Mouse (Mus musculus): ENCODE data around the gene Psmf1. TPM values are rescaled to one million over a fixed set of nuclear protein-coding genes. Genes with fewer than 3 reads are reported as not detected.
A peak's percentile ranks its signal among the peaks of the same experiment; 100 is the strongest.

Psmf1 gene
- polyA plus RNA-seq, 1 experiment from 2014 or later, result 60.5 TPM

DNA sequence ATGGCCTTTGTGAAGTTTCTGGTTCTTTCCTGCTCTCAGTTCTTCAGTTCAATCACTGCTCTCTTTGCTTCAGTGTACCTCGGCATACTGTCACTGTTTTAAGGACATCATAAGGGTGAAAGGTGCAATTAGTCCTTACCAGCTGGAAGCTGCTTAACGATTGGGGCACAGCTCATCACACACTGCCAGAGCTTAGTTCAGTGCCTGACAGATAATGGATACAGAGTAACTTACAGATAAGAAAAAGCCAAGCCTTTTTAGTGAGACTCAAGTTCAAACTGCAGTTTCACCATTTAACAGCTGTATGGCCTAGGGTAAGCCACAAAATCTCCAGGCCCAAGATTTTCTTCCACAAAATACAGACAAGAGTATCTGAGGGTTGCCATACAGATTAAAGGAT, 19.9 kb downstream of the Psmf1 start:
- Histone ChIP-seq H3K9ac (replicated peaks) (no peak overlapping the region), H3K27ac (replicated peaks) (no peak overlapping the region), H3K36me3 (peaks cover 83% of the 10 kb centered on the region), H3K9me3 (replicated peaks) (no peaks in the 10 kb centered on the region), H3K4me1 (no peaks in the 10 kb centered on the region), H3K27me3 (replicated peaks) (no peaks in the 10 kb centered on the region), H3K4me3 (replicated peaks) (no peak overlapping the region), H3K4me2 (no peak overlapping the region)
- ATAC-seq (ENCODE audit: low FRiP score), result no peak
- WGBS, result 90% methylated on average over 2 of the region's 2 CpGs

DNA sequence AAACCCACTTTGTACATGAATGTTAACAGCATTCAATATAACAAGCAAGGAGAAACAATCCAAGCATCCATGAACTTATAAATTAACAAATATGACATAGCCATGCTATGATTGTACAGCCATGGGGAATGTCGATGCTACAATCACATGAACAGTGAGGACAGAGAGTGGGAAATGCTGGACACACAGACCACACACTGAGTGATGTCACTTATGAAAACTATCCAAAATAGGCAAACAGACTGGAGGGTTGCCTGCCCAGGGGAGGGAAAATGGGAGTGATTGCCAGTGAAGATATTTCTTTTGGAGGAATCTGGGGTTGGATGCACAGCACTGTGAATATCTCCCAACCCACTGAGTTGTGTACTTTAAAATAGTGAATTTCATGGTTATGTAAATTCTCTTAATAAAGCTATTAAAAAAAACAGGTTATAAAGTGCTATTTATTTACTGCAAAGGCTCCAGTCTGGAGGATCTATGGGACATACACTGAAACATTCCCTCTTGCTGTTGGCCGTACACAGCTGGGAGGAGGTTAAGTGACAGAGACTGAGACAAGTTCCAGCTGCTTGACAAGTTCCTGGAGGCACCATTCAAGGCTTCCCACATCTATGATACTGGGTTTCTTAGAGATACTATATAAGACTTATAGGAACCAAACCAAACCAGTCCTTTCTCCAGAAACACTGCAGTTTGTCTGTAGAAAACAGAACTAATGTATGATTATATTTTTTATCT, 27.5 kb downstream of the Psmf1 start:
- Histone ChIP-seq H3K36me3 (peaks cover 60% of the 10 kb centered on the region), H3K27ac (replicated peaks) (no peak overlapping the region), H3K4me2 (no peak overlapping the region), H3K4me1 (no peaks in the 10 kb centered on the region), H3K9ac (replicated peaks) (no peak overlapping the region), H3K4me3 (replicated peaks) (no peak overlapping the region), H3K9me3 (replicated peaks) (no peaks in the 10 kb centered on the region), H3K27me3 (replicated peaks) (no peaks in the 10 kb centered on the region)
- 93% methylated on average over 2 of the region's 2 CpGs for WGBS
- no peak for ATAC-seq (ENCODE audit: low FRiP score)

DNA sequence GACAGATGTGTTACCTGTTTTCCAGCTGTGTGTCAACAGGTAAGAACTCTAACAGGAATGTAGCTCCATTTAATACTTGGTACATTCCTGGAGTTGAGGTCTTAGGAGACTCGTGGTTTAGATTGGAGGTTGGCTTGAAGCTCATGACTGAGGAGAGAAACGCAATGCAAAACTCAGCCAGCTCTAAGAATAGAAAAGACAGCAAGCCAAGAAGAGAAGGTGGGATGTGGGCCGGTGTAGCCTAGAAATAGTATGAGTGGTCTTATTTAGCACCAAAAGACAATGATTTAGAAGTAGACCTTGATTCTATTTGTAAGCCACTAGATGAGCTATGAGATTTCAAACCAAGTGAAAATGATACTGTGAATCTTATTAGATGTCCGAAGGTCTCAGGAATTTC, 28.5 kb downstream of the Psmf1 start:
- no peak overlapping the region for H3K4me2 ChIP-seq
- WGBS, result 96% methylated on average over 4 of the region's 4 CpGs
- H3K4me1 ChIP-seq, result no peaks in the 10 kb centered on the region
- no peak for ATAC-seq (ENCODE audit: low FRiP score)
- H3K27ac ChIP-seq (replicated peaks), result no peak overlapping the region
- no peaks in the 10 kb centered on the region for H3K27me3 ChIP-seq (replicated peaks)
- H3K9ac ChIP-seq (replicated peaks), result no peak overlapping the region
- H3K4me3 ChIP-seq (replicated peaks), result no peak overlapping the region
- H3K36me3 ChIP-seq, result peaks cover 60% of the 10 kb centered on the region
- no peaks in the 10 kb centered on the region for H3K9me3 ChIP-seq (replicated peaks)

DNA sequence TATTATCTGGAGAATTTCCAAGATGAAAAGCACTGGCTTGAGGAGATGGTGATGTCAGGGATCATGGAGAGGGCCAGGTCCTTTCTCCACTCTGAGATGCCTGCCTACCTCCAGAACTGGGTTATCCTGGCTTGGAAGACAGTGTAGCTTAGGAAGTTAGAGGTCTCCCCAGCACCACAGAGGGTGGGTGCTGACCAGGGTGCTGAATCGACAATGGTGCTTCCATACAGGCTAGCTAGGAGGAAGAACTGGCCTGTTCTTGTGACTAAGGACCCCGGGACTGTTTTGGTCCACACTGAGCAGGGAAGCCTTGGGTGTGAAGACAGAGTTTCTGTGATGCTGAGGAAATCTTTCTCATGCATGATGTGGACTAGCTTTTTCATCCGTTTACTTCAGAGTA, 31.3 kb downstream of the Psmf1 start:
- H3K4me1 ChIP-seq, result no peaks in the 10 kb centered on the region
- peaks cover 36% of the 10 kb centered on the region for H3K36me3 ChIP-seq
- no peak overlapping the region for H3K27ac ChIP-seq (replicated peaks)
- H3K4me3 ChIP-seq (replicated peaks), result no peak overlapping the region
- no peaks in the 10 kb centered on the region for H3K27me3 ChIP-seq (replicated peaks)
- no peaks in the 10 kb centered on the region for H3K9me3 ChIP-seq (replicated peaks)
- H3K9ac ChIP-seq (replicated peaks), result no peak overlapping the region
- no peak overlapping the region for H3K4me2 ChIP-seq
- ATAC-seq (ENCODE audit: low FRiP score), result no peak
- 43% methylated on average over 3 of the region's 3 CpGs for WGBS

DNA sequence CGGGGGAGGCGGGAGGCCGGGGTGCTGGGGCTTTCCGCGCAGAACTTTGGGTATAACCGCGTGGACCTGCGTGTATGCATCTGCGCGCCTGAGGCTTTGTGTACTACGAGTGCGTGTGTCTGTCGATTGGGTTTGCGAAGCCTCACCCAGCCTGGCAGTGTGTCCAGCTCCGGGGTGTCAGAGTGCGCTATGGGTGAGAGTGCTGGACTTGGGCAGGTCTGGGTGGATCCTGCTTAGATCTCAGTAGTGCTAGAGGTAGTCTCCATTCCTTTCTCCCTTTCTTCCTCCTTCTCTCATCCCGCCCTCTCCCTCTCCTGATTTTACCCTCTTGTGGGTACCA, 41.2 kb downstream of the Psmf1 start:
- peak overlapping the region; percentile 89 for H3K9ac ChIP-seq (replicated peaks)
- WGBS, result 2% methylated on average over 17 of the region's 17 CpGs
- peak overlapping the region; percentile 93 for H3K4me3 ChIP-seq (replicated peaks)
- H3K27ac ChIP-seq (replicated peaks), result peak overlapping the region; percentile 81
- H3K4me2 ChIP-seq, result peak overlapping the region; percentile 86
- H3K27me3 ChIP-seq (replicated peaks), result no peaks in the 10 kb centered on the region
- H3K9me3 ChIP-seq (replicated peaks), result no peaks in the 10 kb centered on the region
- ATAC-seq (ENCODE audit: low FRiP score), result peak; percentile 69
- peaks cover 26% of the 10 kb centered on the region for H3K4me1 ChIP-seq
- peaks cover 20% of the 10 kb centered on the region for H3K36me3 ChIP-seq

DNA sequence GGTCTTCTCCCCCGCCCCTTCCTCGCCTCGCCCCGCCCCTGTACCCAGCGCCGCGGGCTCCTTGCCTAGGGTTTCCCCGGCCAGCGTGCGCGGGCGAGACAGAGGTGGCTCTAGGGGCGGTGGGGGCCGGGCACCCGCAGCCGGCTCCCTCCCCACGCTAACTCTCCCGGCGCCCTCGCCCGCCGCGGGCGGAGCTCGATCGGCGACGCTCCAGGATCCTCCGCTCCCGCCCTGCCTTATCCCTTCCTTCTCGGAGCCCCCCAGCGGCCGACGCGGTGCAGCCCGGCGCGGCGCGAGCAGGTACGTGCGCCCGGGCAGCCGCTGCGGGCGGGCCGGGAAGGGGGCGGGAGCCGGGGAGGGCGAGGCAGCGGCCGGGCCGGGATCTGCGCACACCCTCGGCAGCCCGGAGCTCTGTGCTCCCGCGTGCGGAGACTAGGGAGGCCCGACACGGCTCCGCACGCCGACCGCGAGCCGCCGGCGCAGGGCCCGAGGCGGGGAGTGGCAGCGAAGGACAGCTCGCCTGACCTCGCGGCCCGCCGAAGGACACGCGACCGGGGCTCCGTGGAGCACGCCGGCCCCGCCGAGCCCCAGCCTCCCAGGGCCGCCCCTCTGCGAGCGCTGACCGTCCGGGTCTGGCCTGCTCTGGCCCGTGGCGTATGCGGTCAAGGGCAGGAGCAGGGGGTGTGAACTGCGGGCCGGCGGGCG, 41.7 kb downstream of the Psmf1 start:
- Histone ChIP-seq H3K9me3 (replicated peaks) (no peaks in the 10 kb centered on the region), H3K9ac (replicated peaks) (peak overlapping the region; percentile 89), H3K36me3 (peaks cover 15% of the 10 kb centered on the region), H3K4me2 (peak overlapping the region; percentile 86), H3K4me1 (peaks cover 26% of the 10 kb centered on the region), H3K27me3 (replicated peaks) (no peaks in the 10 kb centered on the region), H3K27ac (replicated peaks) (peak overlapping the region; percentile 81), H3K4me3 (replicated peaks) (peak overlapping the region; percentile 93)
- under 1% methylated on average over 91 of the region's 97 CpGs for WGBS
- peak; percentile 90 for ATAC-seq (ENCODE audit: low FRiP score)

DNA sequence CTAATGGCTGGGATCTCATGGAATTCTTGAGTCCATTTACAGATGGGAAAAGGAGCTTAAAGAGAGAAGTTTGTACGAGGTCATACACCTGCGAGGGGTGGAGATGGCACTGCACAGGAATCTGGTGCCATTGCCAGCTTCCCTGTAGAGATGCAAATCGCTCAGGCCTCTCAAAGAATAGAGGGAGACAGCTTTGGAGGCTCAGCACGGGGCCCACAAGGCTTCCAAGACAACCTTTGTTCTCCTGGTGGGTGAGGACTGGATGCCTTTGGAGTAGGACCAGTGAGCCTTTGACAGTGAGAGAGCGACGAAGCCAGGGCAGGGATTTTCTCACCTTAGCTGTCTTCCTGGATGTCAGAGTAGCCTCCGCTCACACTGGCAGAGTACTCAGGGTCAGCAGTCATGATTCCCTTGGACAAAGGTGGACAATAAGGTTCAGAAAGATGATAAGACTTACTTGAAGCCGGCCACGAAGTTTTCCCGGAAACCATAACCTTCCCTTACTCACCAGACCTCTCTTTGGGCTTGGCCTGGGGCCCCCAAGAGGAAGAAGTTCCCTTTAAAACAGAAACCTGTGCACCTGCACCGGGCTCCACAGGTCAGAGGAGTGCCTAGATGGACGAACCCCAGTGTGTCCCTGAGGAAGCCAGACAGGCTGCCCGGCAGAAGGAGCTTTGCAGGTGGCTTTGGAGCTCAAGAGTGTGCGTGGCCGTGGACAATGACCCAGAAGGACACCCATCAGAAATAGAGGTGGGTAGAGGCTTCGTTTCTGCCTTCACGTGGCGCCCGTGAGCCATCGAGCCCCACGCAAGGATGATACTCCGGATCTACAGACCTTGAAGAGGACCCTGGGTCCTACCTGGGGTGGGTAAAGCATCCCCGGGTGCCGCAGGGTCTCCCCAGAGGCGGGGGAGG, 42.5 kb downstream of the Psmf1 start, which contains the start of gene Tmem74b:
TSS of gene Tmem74b (plus strand) at position 778 of the 915 bp plus-strand sequence.
- H3K4me3 ChIP-seq (replicated peaks), result peak within 1 kb of the TSS; percentile 93
- no peaks in the 10 kb centered on the region for H3K27me3 ChIP-seq (replicated peaks)
- peak within 1 kb of the TSS; percentile 81 for H3K27ac ChIP-seq (replicated peaks)
- no peak for ATAC-seq (ENCODE audit: low FRiP score)
- 4% methylated on average over 25 of the region's 25 CpGs for WGBS
- peak within 1 kb of the TSS; percentile 89 for H3K9ac ChIP-seq (replicated peaks)
- H3K36me3 ChIP-seq, result peaks cover 7% of the 10 kb centered on the region; the same call in 1 of the 2 replicates
- peaks cover 26% of the 10 kb centered on the region for H3K4me1 ChIP-seq
- H3K9me3 ChIP-seq (replicated peaks), result no peaks in the 10 kb centered on the region
- H3K4me2 ChIP-seq, result peak within 1 kb of the TSS; percentile 86

DNA sequence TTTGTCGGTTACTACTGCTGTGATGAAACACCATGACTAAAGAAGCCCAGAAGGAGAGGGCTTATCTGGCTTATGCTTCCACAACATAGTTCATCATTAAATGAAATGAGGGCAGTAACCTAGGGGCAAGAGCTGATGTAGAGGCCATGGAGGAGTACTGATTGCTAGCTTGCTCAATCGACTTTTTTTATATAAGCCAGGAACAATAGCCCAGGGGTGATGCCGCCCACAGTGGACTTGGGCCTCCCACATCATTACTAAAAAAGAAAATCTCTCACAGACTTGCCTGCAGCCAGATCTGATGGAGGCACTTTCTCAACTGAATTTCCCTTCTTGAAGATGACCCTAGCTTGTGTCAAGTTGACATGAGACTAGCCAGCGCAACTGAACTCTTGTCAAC, 61.0 kb downstream of the Psmf1 start:
- H3K27me3 ChIP-seq (replicated peaks), result no peaks in the 10 kb centered on the region
- WGBS, result 92% methylated on average over 4 of the region's 4 CpGs
- H3K9me3 ChIP-seq (replicated peaks), result no peaks in the 10 kb centered on the region
- no peak for ATAC-seq (ENCODE audit: low FRiP score)
- no peaks in the 10 kb centered on the region for H3K4me1 ChIP-seq
- no peak overlapping the region for H3K9ac ChIP-seq (replicated peaks)
- H3K27ac ChIP-seq (replicated peaks), result no peak overlapping the region
- H3K36me3 ChIP-seq, result no peaks in the 10 kb centered on the region
- H3K4me3 ChIP-seq (replicated peaks), result no peak overlapping the region
- H3K4me2 ChIP-seq, result no peak overlapping the region

DNA sequence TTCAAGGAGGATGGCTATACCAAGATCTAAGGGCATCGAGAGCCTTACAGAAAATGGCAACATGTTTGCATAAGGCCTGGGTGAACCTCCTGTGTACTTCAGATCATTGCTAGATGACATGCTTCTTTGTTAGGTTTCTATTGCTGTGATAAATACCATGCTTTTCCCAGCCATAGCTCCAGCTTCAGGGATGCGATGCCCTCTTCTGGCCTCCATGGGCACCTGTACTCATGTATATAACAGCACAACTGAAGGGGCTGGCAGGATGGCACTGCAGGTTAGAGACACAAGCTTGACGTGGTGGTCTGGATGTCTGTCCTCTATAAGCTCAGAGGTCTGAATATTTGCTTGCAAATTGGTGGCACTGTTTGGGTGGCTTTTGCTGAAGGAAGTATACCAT, 61.6 kb downstream of the Psmf1 start:
- no peaks in the 10 kb centered on the region for H3K9me3 ChIP-seq (replicated peaks)
- H3K4me1 ChIP-seq, result no peaks in the 10 kb centered on the region
- no peak overlapping the region for H3K4me3 ChIP-seq (replicated peaks)
- WGBS, result 46% methylated on average over 3 of the region's 3 CpGs
- no peak overlapping the region for H3K27ac ChIP-seq (replicated peaks)
- no peaks in the 10 kb centered on the region for H3K36me3 ChIP-seq
- no peaks in the 10 kb centered on the region for H3K27me3 ChIP-seq (replicated peaks)
- H3K4me2 ChIP-seq, result no peak overlapping the region
- peak; percentile 84 for ATAC-seq (ENCODE audit: low FRiP score)
- no peak overlapping the region for H3K9ac ChIP-seq (replicated peaks)

DNA sequence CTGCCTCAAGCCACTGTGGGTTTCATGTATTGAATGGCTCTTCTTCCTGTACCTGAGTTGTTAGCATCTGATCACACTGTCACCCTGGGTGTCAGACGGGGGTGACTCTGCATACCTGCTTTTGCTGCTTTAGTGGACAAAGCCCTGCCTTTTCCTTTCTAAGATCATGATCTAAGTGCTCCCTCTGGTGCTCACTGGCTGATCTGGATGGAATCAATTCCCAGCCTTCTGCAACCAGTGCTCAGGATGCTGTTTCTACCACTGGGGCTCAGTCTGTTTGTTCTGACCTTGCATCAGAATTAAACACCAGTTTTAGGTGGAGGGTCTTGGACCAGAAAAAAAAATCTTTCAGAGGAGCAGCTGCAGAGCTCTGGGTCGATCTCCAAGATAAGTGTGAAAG, 67.8 kb downstream of the Psmf1 start:
- H3K9me3 ChIP-seq (replicated peaks), result no peaks in the 10 kb centered on the region
- no peaks in the 10 kb centered on the region for H3K27me3 ChIP-seq (replicated peaks)
- no peak overlapping the region for H3K9ac ChIP-seq (replicated peaks)
- H3K4me1 ChIP-seq, result no peaks in the 10 kb centered on the region
- ATAC-seq (ENCODE audit: low FRiP score), result peak; percentile 38; the same call in 1 of the 2 replicates
- H3K36me3 ChIP-seq, result no peaks in the 10 kb centered on the region
- no peak overlapping the region for H3K27ac ChIP-seq (replicated peaks)
- WGBS, result 69% methylated on average over 2 of the region's 2 CpGs
- no peak overlapping the region for H3K4me2 ChIP-seq
- no peak overlapping the region for H3K4me3 ChIP-seq (replicated peaks)

DNA sequence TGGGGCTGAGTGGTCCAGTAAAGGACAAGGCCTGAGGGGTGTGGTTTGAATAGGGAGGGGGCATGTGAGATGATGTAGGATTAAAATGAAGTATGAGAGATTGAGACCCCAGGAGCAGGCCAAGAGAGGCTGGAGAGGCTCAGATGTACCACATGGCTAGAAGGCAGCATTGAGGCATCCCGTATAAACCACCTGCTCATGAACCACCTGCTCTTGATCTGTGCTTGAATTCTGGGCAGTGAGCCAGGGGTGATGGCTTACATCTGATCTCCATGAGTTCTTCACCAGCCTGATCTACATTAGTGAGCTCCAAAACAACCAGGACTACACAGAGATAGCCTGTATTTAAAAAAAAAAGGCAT, 73.0 kb downstream of the Psmf1 start:
- peak; percentile 53 for ATAC-seq (ENCODE audit: low FRiP score)
- H3K9me3 ChIP-seq (replicated peaks), result no peaks in the 10 kb centered on the region
- WGBS, result 63% methylated on average over 1 of the region's 1 CpGs
- no peaks in the 10 kb centered on the region for H3K36me3 ChIP-seq
- H3K27me3 ChIP-seq (replicated peaks), result 0 out of 2 replicates have a peak, but pooled peaks cover 3% of the 10 kb centered on the region
- peaks cover 8% of the 10 kb centered on the region; the same call in 1 of the 2 replicates for H3K4me1 ChIP-seq
- no peak overlapping the region for H3K4me2 ChIP-seq
- H3K27ac ChIP-seq (replicated peaks), result no peak overlapping the region
- no peak overlapping the region for H3K4me3 ChIP-seq (replicated peaks)
- no peak overlapping the region for H3K9ac ChIP-seq (replicated peaks)

All from neural tube, embryonic 15.5 days (tissue).